Mouse (Mus musculus): ENCODE data around the gene Btbd35f30.
"Not testable (repeated sequence)": the region's sequence is repeated elsewhere in the genome, so short reads cannot be mapped to it uniquely, and the experiment has no call there.

The Btbd35f30 gene

DNA sequence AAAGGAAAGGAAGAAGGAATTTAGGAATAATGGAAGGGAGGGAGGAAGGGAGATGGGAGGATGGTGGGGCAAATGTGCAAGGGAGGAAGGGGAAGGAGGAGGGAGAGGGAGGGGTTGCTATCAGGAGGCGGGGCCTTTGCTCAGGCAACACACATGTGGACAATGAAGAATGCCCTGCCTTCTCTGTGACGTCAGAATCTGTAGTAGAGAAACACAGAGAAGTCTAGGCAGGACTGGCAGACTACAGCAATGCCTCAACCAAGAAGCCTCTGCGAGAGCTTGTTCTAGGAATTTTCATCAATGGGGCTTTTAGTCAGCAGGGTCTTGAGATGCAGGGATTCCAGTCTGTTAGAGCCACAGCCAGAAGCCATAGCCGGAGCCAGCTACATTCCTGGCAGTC is at the start of gene Btbd35f30:
Gene Btbd35f30, plus strand, starts transcription at position 301 of the 400 bp plus-strand sequence.
- in situ Hi-C loops (cut with MboI; ENCODE audit: low sequenced_read_pairs): not testable (repeated sequence)

- in situ Hi-C loops (cut with MboI; ENCODE audit: low sequenced_read_pairs): not testable (repeated sequence)
Observed at GRCm38 (mm10) chrX:32941468-32941867, 47.0 kb downstream of the Btbd35f30 start, which contains the start of gene Gm21789. Gene Gm21789 (plus strand): TSS chrX:32941768.

All from CH12F3 (cell line).